Mouse (Mus musculus) lung, adult 2 months (tissue): ENCODE results near the gene Gsdme.

Source experiments
- CTCF ChIP-seq: fragments of 200-500 bp; IDR thresholded peaks from 2 replicates; pipeline ENCODE4 v1.5.1; 2011; ENCODE audit warnings: mild to moderate bottlenecking, low read length, control low read depth; ENCODE audit not compliant: insufficient read depth
- POLR2A ChIP-seq: fragments of 200-500 bp; IDR thresholded peaks from 2 replicates; pipeline ENCODE4 v1.6.1; 2011; ENCODE audit warnings: low read depth, mild to moderate bottlenecking, control low read depth, low read length, borderline replicate concordance; ENCODE audit errors: extremely low read depth

GRCm38 (mm10) chr6:50231288-50231687, 32.4 kb downstream of the Gsdme start:
- no peak for TF ChIP-seq CTCF
- no peak for TF ChIP-seq POLR2A
